12 mouse cellular contexts compared by ENCODE assay signal in the genomic region with DNA sequence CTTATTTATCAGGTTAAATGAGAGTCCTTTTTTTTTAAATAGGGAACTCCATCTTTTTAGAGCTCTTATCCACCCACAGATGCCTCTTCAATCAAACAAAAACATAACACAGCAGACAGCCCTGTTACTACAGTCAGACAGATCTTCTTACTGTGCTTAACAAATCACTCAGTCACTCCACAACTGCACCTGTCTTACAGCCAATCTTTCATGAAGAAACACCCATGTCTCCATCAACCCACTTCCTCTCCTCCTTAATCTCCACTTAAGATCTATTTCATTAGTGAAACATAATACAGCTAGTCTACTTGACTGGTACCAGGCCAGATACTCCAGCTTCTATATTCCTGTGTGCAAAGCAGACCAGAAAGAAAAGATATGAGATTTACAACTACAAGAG.
"Had no signal": no experiment of that assay in that cellular context is flagged by ENCODE, and none has a peak within 500 bp of the region (broad histone marks: within the 10 kb centered on the region; RNA-seq: fewer than 3 reads in every experiment).

No protein-coding gene starts in this region.

- H3K4me2 ChIP-seq: liver, embryonic 13.5 days; lung, embryonic 15.5 days; midbrain, embryonic 12.5 days; neural tube, embryonic 15.5 days had no signal

- H3K4me3 ChIP-seq: left cerebral cortex, adult 2 months; liver, embryonic 13.5 days; lung, embryonic 15.5 days; midbrain, embryonic 12.5 days; neural tube, embryonic 15.5 days had no signal

- H3K4me1 ChIP-seq: liver, embryonic 13.5 days; midbrain, embryonic 12.5 days; neural tube, embryonic 15.5 days had no signal

- H3K9ac ChIP-seq: liver, embryonic 13.5 days; liver, postnatal 0 days; lung, embryonic 15.5 days; midbrain, embryonic 12.5 days; neural tube, embryonic 15.5 days had no signal

- ATAC-seq: intestine, postnatal 0 days; liver, postnatal 0 days; midbrain, embryonic 16.5 days had no signal

- H3K9me3 ChIP-seq: liver, embryonic 13.5 days; lung, embryonic 15.5 days; midbrain, embryonic 12.5 days; neural tube, embryonic 15.5 days had no signal

- DNase-seq: liver; liver, embryonic 13.5 days; liver, postnatal 0 days; lung, postnatal 14 days; thymus, postnatal 14 days had no signal

- H3K27ac ChIP-seq: left cerebral cortex, adult 2 months; liver, embryonic 13.5 days; lung, embryonic 15.5 days; midbrain, embryonic 12.5 days; neural tube, embryonic 15.5 days; stomach, postnatal 0 days had no signal

- H3K36me3 ChIP-seq: liver, embryonic 13.5 days; lung, embryonic 15.5 days; midbrain, embryonic 12.5 days; neural tube, embryonic 15.5 days had no signal

- H3K27me3 ChIP-seq: liver, embryonic 13.5 days; lung, embryonic 15.5 days; midbrain, embryonic 12.5 days; neural tube, embryonic 15.5 days had no signal
